Mouse (Mus musculus): ENCODE measurements around the gene Zbtb48.

DNA sequence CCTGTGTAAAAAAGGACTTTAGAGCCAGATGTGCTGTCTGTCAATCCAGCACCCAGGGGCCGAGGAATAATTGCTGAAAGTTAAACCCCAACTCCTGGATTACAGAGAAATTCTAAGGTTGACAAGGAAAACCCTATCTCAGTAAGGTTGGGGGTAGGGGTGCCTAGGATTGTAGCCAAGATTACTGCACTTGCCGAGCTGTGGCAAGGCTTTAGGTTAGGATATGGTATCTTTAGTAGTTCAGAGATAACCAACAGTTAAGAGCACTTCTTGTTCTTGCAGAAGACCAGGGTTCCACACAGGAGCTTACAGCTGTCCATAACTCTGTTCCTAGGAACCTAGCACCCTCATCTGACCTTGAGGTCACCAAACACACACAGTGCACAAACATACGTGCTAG is 29.8 kb downstream of the Zbtb48 start:
- no peak for TF ChIP-seq CTCF (IDR thresholded peaks at IDR 0.05)
- no peak for TF ChIP-seq POLR2A (IDR thresholded peaks at IDR 0.05; ENCODE audit: insufficient read depth, low read depth, low read length)
- TF ChIP-seq EP300 (IDR thresholded peaks at IDR 0.05; ENCODE audit: insufficient read depth, low read depth, low read length) = no peak

Measured in heart, adult 2 months (tissue).